ENCODE assay signal across 35 mouse cellular contexts in the genomic region with DNA sequence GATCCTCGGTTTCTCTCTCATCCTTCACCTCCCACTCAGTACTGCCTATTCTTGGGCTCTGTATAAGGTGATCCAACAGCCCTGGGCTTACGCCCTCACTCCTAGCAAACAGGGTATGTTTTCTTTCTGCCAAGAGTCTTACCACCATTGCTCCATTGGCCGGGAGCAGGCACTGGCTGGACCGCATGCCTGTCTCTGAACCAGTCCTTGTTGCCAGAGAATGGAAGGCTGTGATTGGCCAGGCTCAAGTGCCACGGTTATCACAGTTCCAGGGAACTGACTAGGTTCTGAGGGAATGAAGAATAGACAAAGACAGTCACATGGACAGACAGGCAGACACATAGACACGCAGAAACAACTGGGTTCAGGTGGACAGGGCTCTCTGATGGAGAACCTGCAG. TPM values are rescaled to one million over a fixed set of nuclear protein-coding genes. Genes with fewer than 3 reads are reported as not detected.
DNase-seq lines count a peak whose midpoint lies in the region; ATAC-seq and TF ChIP-seq lines count a peak whose summit lies in the region.
"Had no signal": no experiment of that assay in that cellular context is flagged by ENCODE, and none has a peak within 500 bp of the region (broad histone marks: within the 10 kb centered on the region; RNA-seq: fewer than 3 reads in every experiment).

No protein-coding gene starts in this region.

- peak; percentile 56; the same call in 1 of the 2 replicates for ATAC-seq in heart, embryonic 15.5 days (replicated peaks; ENCODE audit: insufficient number of reproducible peaks, insufficient read depth, low FRiP score, low read depth)
- ATAC-seq: forebrain, embryonic 13.5 days; hindbrain, postnatal 0 days; intestine, embryonic 15.5 days; liver, embryonic 12.5 days; liver, postnatal 0 days; midbrain, embryonic 15.5 days had no signal

- peaks cover 37% of the 10 kb centered on the region for H3K4me1 ChIP-seq in heart, embryonic 15.5 days (replicated peaks)
- peaks cover 6% of the 10 kb centered on the region for H3K4me1 ChIP-seq in cerebellum, adult 2 months (ENCODE audit: control insufficient read depth, insufficient read depth, low read length)
- peaks cover 22% of the 10 kb centered on the region for H3K4me1 ChIP-seq in embryonic facial prominence, embryonic 10.5 days

- no peak for TF ChIP-seq CTCF in cerebellum, adult 2 months (IDR thresholded peaks at IDR 0.05; ENCODE audit: borderline replicate concordance, insufficient read depth, low read depth, low read length)

- no peak for TF ChIP-seq POLR2A in cerebellum, adult 2 months (IDR thresholded peaks at IDR 0.05; ENCODE audit: borderline replicate concordance, insufficient read depth, low read length)

- no peak overlapping the region for H3K27ac ChIP-seq in heart, embryonic 15.5 days
- H3K27ac ChIP-seq in cerebellum, adult 2 months (ENCODE audit: insufficient read depth, low read length), result no peak overlapping the region
- no peak overlapping the region for H3K27ac ChIP-seq in embryonic facial prominence, embryonic 10.5 days (replicated peaks)
- H3K27ac ChIP-seq: forebrain, embryonic 13.5 days; hindbrain, embryonic 12.5 days; hindbrain, postnatal 0 days; intestine, embryonic 15.5 days; liver, embryonic 12.5 days; midbrain, embryonic 10.5 days; midbrain, embryonic 15.5 days; neural tube, embryonic 15.5 days had no signal

- H3K27me3 ChIP-seq in heart, embryonic 15.5 days, result no peaks in the 10 kb centered on the region
- no peaks in the 10 kb centered on the region for H3K27me3 ChIP-seq in cerebellum, adult 2 months (ENCODE audit: control insufficient read depth, insufficient read depth, low read length)
- no peaks in the 10 kb centered on the region for H3K27me3 ChIP-seq in embryonic facial prominence, embryonic 10.5 days (replicated peaks; ENCODE audit: low read depth, poor library complexity, severe bottlenecking)
- H3K27me3 ChIP-seq: CH12.LX; forebrain, embryonic 13.5 days; hindbrain, embryonic 12.5 days; intestine, embryonic 15.5 days; liver, embryonic 12.5 days; midbrain, embryonic 15.5 days; neural tube, embryonic 15.5 days had no signal

- WGBS in heart, embryonic 15.5 days, result 56% methylated on average over 6 of the region's 6 CpGs
- 57% methylated on average over 6 of the region's 6 CpGs for WGBS in cerebellum, adult 2 months
- WGBS in embryonic facial prominence, embryonic 10.5 days, result 81% methylated on average over 6 of the region's 6 CpGs

- H3K9ac ChIP-seq in heart, embryonic 15.5 days, result no peak overlapping the region
- H3K9ac ChIP-seq: forebrain, embryonic 13.5 days; hindbrain, embryonic 12.5 days; intestine, embryonic 15.5 days; liver, embryonic 12.5 days; liver, postnatal 0 days; midbrain, embryonic 15.5 days; neural tube, embryonic 15.5 days had no signal

- H3K9me3 ChIP-seq in heart, embryonic 15.5 days (replicated peaks), result no peaks in the 10 kb centered on the region
- H3K9me3 ChIP-seq in embryonic facial prominence, embryonic 10.5 days, result no peaks in the 10 kb centered on the region
- H3K9me3 ChIP-seq: forebrain, embryonic 13.5 days; hindbrain, embryonic 12.5 days; intestine, embryonic 15.5 days; liver, embryonic 12.5 days; midbrain, embryonic 10.5 days; midbrain, embryonic 15.5 days; neural tube, embryonic 15.5 days had no signal

- peak; percentile 40 for DNase-seq in adrenal gland, postnatal 10 days
- no peak for DNase-seq in adrenal gland, adult 18-20 months (ENCODE audit: low spot score in 2 of 2)
- DNase-seq in heart, adult 9 months (ENCODE audit: low spot score in 2 of 2), result peak; percentile 47 to 56
- DNase-seq in heart, postnatal 25 days (ENCODE audit: low spot score), result no peak
- DNase-seq in heart, postnatal 4 days, result peak; percentile 58
- no peak for DNase-seq in cerebellum, adult 2 months
- DNase-seq in embryonic facial prominence, embryonic 10.5 days (ENCODE audit: low spot score), result no peak
- DNase-seq: cerebellum, adult 8-10 months; cerebellum, postnatal 25 days; gastrocnemius, postnatal 10 days; kidney, adult 8-10 months; kidney, postnatal 10 days; layer of hippocampus, postnatal 36 days; left cerebral cortex, postnatal 4 days; liver, postnatal 0 days; lung, postnatal 14 days; right cerebral cortex, postnatal 25 days; spleen, adult 18-20 months; thymus, postnatal 25 days had no signal

- H3K36me3 ChIP-seq in heart, embryonic 15.5 days, result no peaks in the 10 kb centered on the region; the same call in 1 of the 2 replicates
- H3K36me3 ChIP-seq in embryonic facial prominence, embryonic 10.5 days (replicated peaks), result peaks cover 7% of the 10 kb centered on the region
- H3K36me3 ChIP-seq: hindbrain, embryonic 12.5 days; intestine, embryonic 15.5 days had no signal

- H3K4me3 ChIP-seq in heart, embryonic 15.5 days, result no peak overlapping the region
- no peak overlapping the region for H3K4me3 ChIP-seq in cerebellum, adult 2 months (replicated peaks; ENCODE audit: insufficient read depth, low read depth, low read length)
- H3K4me3 ChIP-seq in embryonic facial prominence, embryonic 10.5 days, result no peak overlapping the region
- H3K4me3 ChIP-seq: forebrain, embryonic 13.5 days; hindbrain, embryonic 12.5 days; intestine, embryonic 15.5 days; liver, embryonic 12.5 days; midbrain, embryonic 10.5 days; midbrain, embryonic 15.5 days; neural tube, embryonic 15.5 days had no signal

- intact Hi-C loops in heart, postnatal 25 days (cut with DNase I), result no loop called here

- H3K4me2 ChIP-seq in heart, embryonic 15.5 days, result no peak overlapping the region
- H3K4me2 ChIP-seq: forebrain, embryonic 13.5 days; hindbrain, embryonic 12.5 days; intestine, embryonic 15.5 days; liver, embryonic 12.5 days; midbrain, embryonic 15.5 days; neural tube, embryonic 15.5 days had no signal

RNA-seq across cellular contexts. Expression of a gene that starts 27.7 kb away (rescaled TPM):
- total RNA-seq in adrenal gland, postnatal 10 days (2021), result 1 to 10 TPM; 1.6 to 1.8 TPM
- 1 to 10 TPM in 1 of 2 experiments, under 1 TPM in 1; 0.66 to 1.2 TPM for total RNA-seq in adrenal gland, adult 18-20 months (2021)
- under 1 TPM; 0.36 to 0.45 TPM for total RNA-seq in heart, postnatal 25 days (2021)
- 1.5 and 3.1 TPM in 2 replicates for polyA plus RNA-seq in heart, embryonic 15.5 days (2015; fragmentation: Nextera tagmentation; extraction: Ambion mirVana)
- under 1 TPM; 0.36 to 0.71 TPM for total RNA-seq in heart, postnatal 4 days (2021)
- 27.0 and 32.3 TPM in 2 replicates for polyA plus RNA-seq in cerebellum, adult 2 months (2012; rRNA removed)
- 1.2 and 2.2 TPM in 2 replicates for polyA plus RNA-seq in embryonic facial prominence, embryonic 10.5 days (2016; fragmentation: Nextera tagmentation; extraction: Ambion mirVana)

RNA-seq across cellular contexts. Expression of a gene that starts 36.6 kb away (rescaled TPM):
- total RNA-seq in adrenal gland, postnatal 10 days (2021), result 10 to 100 TPM; 18.5 to 22.8 TPM
- total RNA-seq in adrenal gland, adult 18-20 months (2021), result 10 to 100 TPM; 22.2 to 68.8 TPM
- total RNA-seq in heart, postnatal 25 days (2021), result 10 to 100 TPM in 1 of 2 experiments, 1 to 10 TPM in 1; 8.6 to 10.6 TPM
- polyA plus RNA-seq in heart, embryonic 15.5 days (2015; fragmentation: Nextera tagmentation; extraction: Ambion mirVana), result 11.3 and 13.0 TPM in 2 replicates
- total RNA-seq in heart, postnatal 4 days (2021), result 10 to 100 TPM; 12.1 to 12.7 TPM
- 21.8 and 25.3 TPM in 2 replicates for polyA plus RNA-seq in cerebellum, adult 2 months (2012; rRNA removed)
- 11.3 and 11.9 TPM in 2 replicates for polyA plus RNA-seq in embryonic facial prominence, embryonic 10.5 days (2016; fragmentation: Nextera tagmentation; extraction: Ambion mirVana)

RNA-seq across cellular contexts. Expression of a gene that starts 37.2 kb away (rescaled TPM):
- 10 to 100 TPM; 19.5 to 27.4 TPM for total RNA-seq in adrenal gland, postnatal 10 days (2021)
- total RNA-seq in adrenal gland, adult 18-20 months (2021), result 10 to 100 TPM; 19.1 to 25.8 TPM
- 10 to 100 TPM; 14.4 to 18.4 TPM for total RNA-seq in heart, postnatal 25 days (2021)
- polyA plus RNA-seq in heart, embryonic 15.5 days (2015; fragmentation: Nextera tagmentation; extraction: Ambion mirVana), result 6.0 and 6.9 TPM in 2 replicates
- 10 to 100 TPM; 22.2 to 23.0 TPM for total RNA-seq in heart, postnatal 4 days (2021)
- polyA plus RNA-seq in cerebellum, adult 2 months (2012; rRNA removed), result 14.9 and 17.0 TPM in 2 replicates
- polyA plus RNA-seq in embryonic facial prominence, embryonic 10.5 days (2016; fragmentation: Nextera tagmentation; extraction: Ambion mirVana), result 8.1 TPM in 2 replicates

RNA-seq across cellular contexts. Expression of a gene that starts 58.0 kb away (rescaled TPM):
- total RNA-seq in adrenal gland, postnatal 10 days (2021), result not detected
- not detected for total RNA-seq in adrenal gland, adult 18-20 months (2021)
- not detected for total RNA-seq in heart, postnatal 25 days (2021)
- polyA plus RNA-seq in heart, embryonic 15.5 days (2015; fragmentation: Nextera tagmentation; extraction: Ambion mirVana), result not detected in 2 replicates
- total RNA-seq in heart, postnatal 4 days (2021), result not detected
- polyA plus RNA-seq in cerebellum, adult 2 months (2012; rRNA removed), result 0.23 and 0.73 TPM in 2 replicates
- polyA plus RNA-seq in embryonic facial prominence, embryonic 10.5 days (2016; fragmentation: Nextera tagmentation; extraction: Ambion mirVana), result not detected in 2 replicates
- total RNA-seq: adrenal gland, postnatal 36 days; CH12.LX; gastrocnemius, postnatal 10 days; granulocyte monocyte progenitor cell, adult 5-6 weeks; hindbrain, postnatal 0 days; layer of hippocampus, postnatal 36 days; left cerebral cortex, postnatal 4 days; megakaryocyte progenitor cell, adult 5-6 weeks had no signal
- polyA plus RNA-seq: C2C12; large intestine, adult 2 months; limb, embryonic 14.5 days; liver, embryonic 12.5 days; liver, postnatal 0 days; midbrain, embryonic 15.5 days had no signal

Comparison
In these comparisons a context has a peak if more than half of its experiments do, and no peak if none do; other contexts are left out.
1. DNase-seq: peak in adrenal gland, postnatal 10 days (single experiment), heart, adult 9 months (2 of 2) and heart, postnatal 4 days (single experiment); none in adrenal gland, adult 18-20 months (0 of 2), heart, postnatal 25 days (single experiment), cerebellum, adult 2 months (0 of 2) and embryonic facial prominence, embryonic 10.5 days (single experiment).